Mouse (Mus musculus): ENCODE results near the gene Msh2. TPM values are rescaled to one million over a fixed set of nuclear protein-coding genes. Genes with fewer than 3 reads are reported as not detected.

Msh2 gene
- total and polyA plus RNA-seq, 2 experiments from 2014 or later: 24.5 to 45.3 TPM

DNA sequence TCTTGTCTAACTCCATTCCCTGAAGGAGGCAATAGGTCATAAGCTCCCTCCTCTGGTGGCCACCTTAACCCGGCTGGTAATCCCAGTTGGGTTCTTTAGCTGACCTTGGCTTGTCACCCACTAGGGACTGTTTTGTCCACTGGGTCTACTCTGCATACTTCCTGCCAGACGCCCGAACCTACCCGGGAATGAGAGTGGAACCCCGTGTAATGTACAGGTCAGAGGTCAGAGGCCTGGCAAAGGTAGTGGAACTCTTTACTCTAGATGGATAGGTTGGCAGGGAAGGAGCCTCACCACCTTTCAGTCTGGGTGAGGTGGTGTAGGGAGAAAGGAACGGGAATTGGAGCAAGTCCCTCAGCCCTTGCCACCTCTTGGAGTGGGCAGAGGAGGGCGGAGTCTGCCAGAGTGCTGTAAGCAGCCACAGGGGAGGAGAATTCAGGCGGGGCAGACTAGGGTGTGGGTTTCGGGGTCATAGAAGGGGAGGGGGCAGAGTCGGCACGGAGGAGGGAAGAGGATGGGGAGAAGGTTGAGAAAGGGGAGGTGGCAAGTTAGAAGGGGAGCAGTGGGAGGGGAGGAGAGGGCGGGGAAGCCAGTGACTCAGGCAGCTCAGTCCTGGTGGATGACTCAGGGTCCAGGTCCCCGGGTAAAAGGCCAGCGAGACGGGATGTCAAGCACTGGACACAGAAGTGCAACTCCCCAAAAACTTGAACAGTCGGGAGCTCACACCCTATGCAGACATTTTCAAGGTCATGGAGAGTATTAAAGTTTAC lies 27.1 kb downstream of the Msh2 start:
- peaks cover 16% of the 10 kb centered on the region; the same call in 1 of the 2 replicates for H3K36me3 ChIP-seq (ENCODE audit: insufficient read depth, low read length)
- no peak for TF ChIP-seq CTCF (IDR thresholded peaks at IDR 0.05; ENCODE audit: low read depth)
- H3K4me3 ChIP-seq (ENCODE audit: low read length): no peak overlapping the region
- no peaks in the 10 kb centered on the region for H3K9me3 ChIP-seq (ENCODE audit: low read length)
- H3K27me3 ChIP-seq (ENCODE audit: insufficient read depth, low read length): no peaks in the 10 kb centered on the region
- no peak overlapping the region for H3K9ac ChIP-seq (replicated peaks; ENCODE audit: low read length)
- 86% methylated on average over 14 of the region's 16 CpGs for WGBS
- H3K4me2 ChIP-seq (ENCODE audit: low read depth, low read length): no peak overlapping the region
- DNase-seq (ENCODE audit: low spot score) (no peak), ATAC-seq (no peak)
- no peak overlapping the region for H3K27ac ChIP-seq
- no peaks in the 10 kb centered on the region for H3K4me1 ChIP-seq (ENCODE audit: insufficient read depth, low read length)

DNA sequence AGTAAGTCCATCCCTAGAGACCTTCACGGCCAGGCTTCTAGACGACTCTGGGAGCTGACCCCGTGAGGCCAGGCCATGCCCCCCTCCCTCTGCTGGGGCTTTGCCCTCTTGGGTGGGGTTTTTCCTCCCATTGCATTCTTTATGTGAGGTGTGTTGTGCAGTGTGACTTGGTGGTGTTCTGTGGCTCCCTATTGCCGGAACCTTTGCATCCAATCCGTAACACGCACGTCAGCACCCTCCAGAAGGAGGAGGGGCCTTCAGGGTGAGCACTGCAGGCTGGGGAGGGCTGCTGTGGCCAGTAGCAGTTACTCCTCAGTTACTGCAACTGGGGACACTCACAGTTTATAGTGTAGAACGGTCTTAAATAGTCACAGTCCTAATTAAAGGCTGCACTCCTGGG lies 28.0 kb downstream of the Msh2 start:
- Histone ChIP-seq H3K4me3 (ENCODE audit: low read length) (no peak overlapping the region), H3K4me2 (ENCODE audit: low read depth, low read length) (no peak overlapping the region), H3K36me3 (ENCODE audit: insufficient read depth, low read length) (peaks cover 16% of the 10 kb centered on the region; the same call in 1 of the 2 replicates), H3K9me3 (ENCODE audit: low read length) (no peaks in the 10 kb centered on the region), H3K9ac (replicated peaks; ENCODE audit: low read length) (no peak overlapping the region), H3K4me1 (ENCODE audit: insufficient read depth, low read length) (no peaks in the 10 kb centered on the region), H3K27me3 (ENCODE audit: insufficient read depth, low read length) (no peaks in the 10 kb centered on the region), H3K27ac (no peak overlapping the region)
- DNase-seq (ENCODE audit: low spot score): no peak
- TF ChIP-seq CTCF (IDR thresholded peaks at IDR 0.05; ENCODE audit: low read depth): no peak
- ATAC-seq: no peak
- WGBS: 80% methylated on average over 8 of the region's 8 CpGs

DNA sequence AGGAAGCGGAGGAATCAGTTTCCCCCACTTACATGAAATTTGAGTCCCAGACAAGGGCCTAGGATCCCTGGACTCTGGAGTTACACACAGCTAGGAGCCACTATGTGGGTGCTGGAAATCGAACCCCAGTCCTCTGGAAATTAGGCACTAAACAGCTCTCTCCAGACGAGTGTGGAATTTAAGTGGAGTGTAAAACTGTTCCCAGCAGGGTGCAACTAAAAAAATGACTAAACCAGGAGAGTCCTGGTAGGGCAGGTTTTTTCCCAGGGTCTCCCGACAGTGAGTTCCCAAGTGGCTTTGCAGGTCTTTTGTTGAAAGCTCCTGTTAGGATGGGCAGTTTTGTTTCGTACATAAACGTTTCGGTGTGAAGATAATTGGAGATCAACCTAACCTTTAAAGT lies 52.6 kb downstream of the Msh2 start:
- TF ChIP-seq CTCF (IDR thresholded peaks at IDR 0.05; ENCODE audit: low read depth): no peak
- H3K36me3 ChIP-seq (ENCODE audit: insufficient read depth, low read length): peaks cover 26% of the 10 kb centered on the region
- DNase-seq (ENCODE audit: low spot score) (no peak), ATAC-seq (no peak)
- WGBS: 78% methylated on average over 7 of the region's 7 CpGs
- H3K27me3 ChIP-seq (ENCODE audit: insufficient read depth, low read length): no peaks in the 10 kb centered on the region
- no peak overlapping the region for H3K4me2 ChIP-seq (ENCODE audit: low read depth, low read length)
- H3K9me3 ChIP-seq (ENCODE audit: low read length): no peaks in the 10 kb centered on the region
- H3K9ac ChIP-seq (replicated peaks; ENCODE audit: low read length): no peak overlapping the region
- H3K27ac ChIP-seq: no peak overlapping the region
- no peaks in the 10 kb centered on the region for H3K4me1 ChIP-seq (ENCODE audit: insufficient read depth, low read length)
- no peak overlapping the region for H3K4me3 ChIP-seq (ENCODE audit: low read length)

DNA sequence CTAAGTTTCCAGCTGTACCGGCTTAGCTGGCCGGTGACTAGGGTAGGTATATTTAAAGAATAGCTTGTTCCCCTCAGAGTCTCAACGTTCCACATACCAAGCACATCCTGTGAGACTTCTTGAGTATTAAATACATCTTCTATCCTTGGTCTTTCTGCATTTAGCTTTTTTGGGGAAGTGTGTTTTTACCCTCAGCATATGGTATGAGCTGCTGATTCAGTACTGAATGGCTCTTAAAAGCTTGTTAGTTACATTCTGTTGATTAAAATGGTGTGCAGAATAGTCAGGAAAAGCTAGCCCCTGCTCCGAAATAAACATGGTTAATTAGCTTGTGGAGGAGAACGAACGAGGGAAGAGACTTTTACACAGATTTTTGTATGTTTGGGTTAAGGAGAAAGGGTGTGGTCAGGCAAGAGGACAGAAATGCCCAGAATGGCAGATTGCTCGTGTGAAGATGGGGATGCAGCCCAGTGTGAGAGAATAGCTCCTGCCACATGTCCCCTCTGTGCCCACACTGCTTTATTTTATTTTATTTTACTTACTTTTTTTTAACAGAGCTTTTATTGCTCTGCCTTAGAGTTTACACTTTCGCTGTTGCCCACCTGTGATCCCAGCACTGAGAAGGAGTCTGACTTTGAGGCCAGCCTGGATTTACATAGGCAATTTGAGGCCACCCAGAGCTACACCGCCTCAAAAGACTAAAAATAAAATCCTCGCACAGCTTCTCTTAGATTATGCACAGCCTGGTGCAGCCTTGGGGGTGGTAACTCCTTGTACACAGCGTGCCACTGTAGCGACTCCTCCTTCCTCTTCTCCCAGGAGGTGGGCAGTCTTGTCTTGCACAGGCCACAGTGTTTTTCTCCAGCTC lies 54.6 kb downstream of the Msh2 start:
- H3K27me3 ChIP-seq (ENCODE audit: insufficient read depth, low read length): no peaks in the 10 kb centered on the region
- no peak overlapping the region for H3K4me2 ChIP-seq (ENCODE audit: low read depth, low read length)
- WGBS: 94% methylated on average over 12 of the region's 12 CpGs
- no peak overlapping the region for H3K27ac ChIP-seq
- H3K4me3 ChIP-seq (ENCODE audit: low read length): no peak overlapping the region
- no peak for TF ChIP-seq CTCF (IDR thresholded peaks at IDR 0.05; ENCODE audit: low read depth)
- no peaks in the 10 kb centered on the region for H3K9me3 ChIP-seq (ENCODE audit: low read length)
- DNase-seq (ENCODE audit: low spot score): no peak
- ATAC-seq: no peak
- H3K4me1 ChIP-seq (ENCODE audit: insufficient read depth, low read length): no peaks in the 10 kb centered on the region
- no peak overlapping the region for H3K9ac ChIP-seq (replicated peaks; ENCODE audit: low read length)
- H3K36me3 ChIP-seq (ENCODE audit: insufficient read depth, low read length): peaks cover 23% of the 10 kb centered on the region

DNA sequence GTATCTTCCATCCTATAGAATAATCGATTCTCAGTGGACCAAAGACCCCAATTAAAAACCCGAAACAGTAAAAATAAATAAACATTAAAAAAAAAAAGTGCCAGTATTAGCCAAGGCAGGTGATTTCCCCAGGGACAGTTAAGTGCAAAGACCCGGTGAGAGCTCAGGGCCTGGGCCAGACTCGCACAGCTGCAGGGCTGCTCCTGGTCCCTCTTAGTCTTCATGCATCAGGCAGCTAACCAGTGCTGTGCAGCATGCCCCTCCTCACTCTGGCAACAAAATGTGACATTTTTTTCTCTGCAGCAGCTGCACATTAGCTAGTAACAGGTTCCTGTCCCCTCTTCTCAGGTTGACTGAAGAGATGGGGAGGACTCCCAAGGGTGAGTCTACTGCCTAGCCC lies 59.8 kb downstream of the Msh2 start:
- Histone ChIP-seq H3K4me1 (ENCODE audit: insufficient read depth, low read length) (no peaks in the 10 kb centered on the region), H3K9me3 (ENCODE audit: low read length) (no peaks in the 10 kb centered on the region), H3K36me3 (ENCODE audit: insufficient read depth, low read length) (no peaks in the 10 kb centered on the region), H3K27ac (no peak overlapping the region), H3K27me3 (ENCODE audit: insufficient read depth, low read length) (no peaks in the 10 kb centered on the region), H3K4me3 (ENCODE audit: low read length) (no peak overlapping the region), H3K4me2 (ENCODE audit: low read depth, low read length) (no peak overlapping the region), H3K9ac (replicated peaks; ENCODE audit: low read length) (no peak overlapping the region)
- TF ChIP-seq CTCF (IDR thresholded peaks at IDR 0.05; ENCODE audit: low read depth): no peak
- WGBS: 87% methylated on average over 4 of the region's 4 CpGs
- ATAC-seq (no peak), DNase-seq (ENCODE audit: low spot score) (no peak)

DNA sequence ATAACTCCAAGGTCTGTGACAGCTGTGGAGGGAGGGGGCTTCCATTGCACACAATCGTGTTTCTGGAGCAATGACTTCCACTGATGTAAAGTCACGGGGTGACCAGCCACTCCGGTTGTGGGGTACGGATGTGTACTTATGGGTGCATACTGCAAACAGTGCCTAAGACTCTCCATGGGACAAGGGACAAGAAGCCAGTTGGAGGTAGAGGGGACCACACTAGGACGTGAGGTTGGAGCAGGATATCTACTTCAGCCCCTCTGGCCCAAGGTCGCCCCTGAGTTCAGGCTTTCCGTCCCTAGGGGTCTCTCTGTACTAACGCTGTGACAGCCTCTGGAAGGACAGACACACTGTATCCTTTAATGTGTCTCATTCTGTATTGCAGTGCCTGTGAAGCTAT lies 62.3 kb downstream of the Msh2 start:
- Histone ChIP-seq H3K36me3 (ENCODE audit: insufficient read depth, low read length) (no peaks in the 10 kb centered on the region), H3K9ac (replicated peaks; ENCODE audit: low read length) (no peak overlapping the region), H3K9me3 (ENCODE audit: low read length) (no peaks in the 10 kb centered on the region), H3K4me3 (ENCODE audit: low read length) (no peak overlapping the region), H3K4me2 (ENCODE audit: low read depth, low read length) (no peak overlapping the region), H3K4me1 (ENCODE audit: insufficient read depth, low read length) (no peaks in the 10 kb centered on the region), H3K27me3 (ENCODE audit: insufficient read depth, low read length) (no peaks in the 10 kb centered on the region), H3K27ac (no peak overlapping the region)
- DNase-seq (ENCODE audit: low spot score) (no peak), ATAC-seq (no peak)
- TF ChIP-seq CTCF (IDR thresholded peaks at IDR 0.05; ENCODE audit: low read depth): no peak
- 91% methylated on average over 8 of the region's 8 CpGs for WGBS
